Mouse (Mus musculus) erythroid progenitor cell, adult 5-6 weeks (primary cell): ENCODE data around the gene Scarb1. TPM values are rescaled to one million over a fixed set of nuclear protein-coding genes. Genes with fewer than 3 reads are reported as not detected.

Experiments used
- ATAC-seq: replicated peaks from 2 replicates; pipeline ENCODE4 v1.8.0; 2016; ENCODE audit warnings: moderate number of reproducible peaks, mild to moderate bottlenecking, moderate TSS enrichment, inconsistent platforms; ENCODE audit not compliant: poor library complexity, low FRiP score, severe bottlenecking
- total RNA-seq, 2 experiments: library from RNA; stranded (forward) in 1 of 2; stranded (reverse) in 1 of 2; fragments of 150-400 nt in 1 of 2; fragments of 186-747, 209-891 nt in 1 of 2; gene quantifications; 2 replicates each; pipeline versions ENCODE4 v1.2.3 to v1.2.4; 2015 to 2017; ENCODE audit warnings: low replicate concordance in 2 of 2

Scarb1 gene
- total RNA-seq, 2 experiments from 2014 or later, result 39.0 to 44.2 TPM

DNA sequence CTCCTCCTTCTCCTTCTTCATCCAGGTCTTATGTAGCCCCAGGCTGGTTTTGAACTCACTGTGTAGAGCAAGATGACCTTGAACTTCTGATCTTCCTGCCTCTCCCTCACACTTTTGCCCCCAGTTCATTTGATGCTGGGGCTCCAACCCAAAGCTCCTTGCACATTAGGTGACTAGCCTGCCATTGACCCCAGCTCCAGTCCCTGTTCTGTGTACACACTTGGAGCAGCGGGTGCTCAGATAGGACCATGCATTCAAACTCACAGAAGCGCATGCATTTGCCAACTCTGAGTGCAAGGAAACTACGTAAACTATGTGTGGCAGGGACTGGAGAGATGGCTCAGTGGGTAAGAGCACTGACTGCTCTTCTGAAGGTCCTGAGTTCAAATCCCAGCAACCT, 66.1 kb downstream of the Scarb1 start:
- ATAC-seq, result no peak

DNA sequence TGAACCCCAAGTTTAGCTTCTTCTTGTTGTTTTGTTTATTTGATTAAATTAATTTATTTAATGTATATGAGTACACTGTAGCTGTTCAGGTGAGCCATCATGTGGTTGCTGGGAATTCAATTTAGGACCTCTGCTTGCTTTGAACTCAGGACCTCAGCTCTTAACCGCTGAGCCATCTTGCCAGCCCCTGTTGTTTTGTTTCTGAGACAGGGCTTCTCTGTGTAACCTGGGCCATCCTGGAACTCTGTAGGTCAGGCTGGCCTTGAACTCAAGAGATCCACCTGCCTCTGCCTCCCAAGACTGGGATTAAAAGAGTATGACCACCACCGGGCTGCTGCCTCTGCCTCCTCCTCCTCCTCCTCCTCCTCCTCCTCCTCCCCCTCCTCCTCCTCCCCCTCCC, 66.7 kb downstream of the Scarb1 start:
- ATAC-seq, result no peak

DNA sequence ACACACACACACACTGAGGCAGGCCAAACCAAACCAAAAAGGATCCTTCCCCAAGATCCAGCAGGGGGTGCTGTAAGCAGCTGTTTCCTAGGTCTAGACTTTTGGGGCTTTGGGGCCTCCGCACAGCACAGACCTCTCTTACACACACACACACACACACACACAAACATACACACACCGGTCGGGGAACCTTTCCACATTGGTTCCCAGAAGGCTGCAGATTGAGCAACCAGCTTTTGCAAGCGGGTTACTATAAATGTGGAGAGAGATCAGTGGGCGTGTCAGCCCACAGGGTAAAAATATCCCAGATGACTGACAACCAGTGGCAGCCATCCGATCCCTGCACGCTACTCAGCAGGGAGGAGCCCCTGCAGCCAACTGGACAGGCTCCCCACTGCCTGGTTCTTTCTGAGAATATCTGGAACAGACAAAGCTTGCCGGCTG, 67.2 kb downstream of the Scarb1 start:
- no peak for ATAC-seq

DNA sequence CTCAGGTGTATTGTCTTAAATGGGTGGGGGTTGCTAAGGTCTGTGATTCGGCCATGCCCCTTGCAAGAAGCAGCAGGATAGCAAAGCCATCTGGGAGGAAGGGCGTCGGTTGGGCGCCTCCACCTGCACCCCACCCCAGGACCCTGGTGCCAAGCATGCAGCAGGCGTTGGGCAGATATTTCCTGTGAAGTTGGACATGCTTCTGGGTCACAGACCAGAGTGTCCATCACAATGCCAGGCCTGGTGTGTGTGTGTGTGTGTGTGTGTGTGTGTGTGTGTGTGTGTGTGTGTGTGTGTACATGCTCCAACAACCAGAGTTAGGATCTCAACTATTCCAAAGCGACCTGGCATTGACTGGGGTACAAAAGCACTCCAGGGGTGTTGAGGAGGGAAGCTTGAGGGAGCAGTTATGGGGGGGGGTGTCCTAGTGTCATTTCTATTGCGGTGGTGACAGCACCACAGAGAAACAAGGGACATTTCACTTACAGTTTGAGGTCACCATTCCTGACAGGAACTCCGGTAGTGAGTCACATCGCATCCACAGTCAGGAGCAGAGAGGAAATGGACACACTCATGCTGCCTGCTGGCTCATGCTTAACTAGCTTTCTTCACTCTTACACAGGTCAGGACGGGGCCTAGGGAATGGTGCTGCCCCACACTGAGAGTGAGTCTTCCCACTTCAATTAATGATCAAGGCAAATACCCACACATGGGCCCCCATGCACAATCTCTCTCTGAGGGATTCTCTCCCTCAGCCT, 68.5 kb downstream of the Scarb1 start:
- ATAC-seq, result no peak

DNA sequence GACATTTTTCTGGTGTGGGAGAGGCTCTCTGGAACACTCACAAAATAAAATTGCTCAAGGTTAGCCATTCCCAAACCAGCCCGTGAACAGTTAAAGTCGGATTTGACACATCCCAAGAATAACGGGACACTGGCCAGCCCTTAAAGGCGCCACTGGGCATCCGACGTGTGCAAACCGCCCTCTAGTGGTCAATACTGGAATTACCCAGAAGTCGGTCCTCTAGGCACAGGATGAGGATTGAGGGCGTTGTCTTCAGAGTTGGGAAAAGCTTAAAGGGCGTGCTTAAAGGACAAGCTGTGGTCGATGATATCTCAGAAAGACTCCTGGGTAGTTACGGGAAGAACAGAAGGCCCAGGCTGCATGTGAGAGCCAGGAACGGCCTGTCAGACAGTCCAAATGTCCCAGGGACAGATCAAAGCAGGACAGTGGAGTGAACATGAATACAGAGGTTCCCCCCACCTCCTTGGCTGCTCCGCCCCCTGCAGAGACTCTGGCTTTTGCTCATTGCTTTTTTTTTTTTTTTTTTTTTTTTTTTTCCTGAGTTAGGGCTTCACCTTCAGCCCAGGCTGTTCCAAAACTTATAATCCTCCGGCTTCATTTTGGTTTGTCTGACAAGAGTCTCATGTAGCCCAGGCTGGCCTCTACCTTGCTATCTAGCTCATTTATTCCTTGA, 69.2 kb downstream of the Scarb1 start:
- ATAC-seq, result peak; percentile 67; the same call in 1 of the 2 replicates

DNA sequence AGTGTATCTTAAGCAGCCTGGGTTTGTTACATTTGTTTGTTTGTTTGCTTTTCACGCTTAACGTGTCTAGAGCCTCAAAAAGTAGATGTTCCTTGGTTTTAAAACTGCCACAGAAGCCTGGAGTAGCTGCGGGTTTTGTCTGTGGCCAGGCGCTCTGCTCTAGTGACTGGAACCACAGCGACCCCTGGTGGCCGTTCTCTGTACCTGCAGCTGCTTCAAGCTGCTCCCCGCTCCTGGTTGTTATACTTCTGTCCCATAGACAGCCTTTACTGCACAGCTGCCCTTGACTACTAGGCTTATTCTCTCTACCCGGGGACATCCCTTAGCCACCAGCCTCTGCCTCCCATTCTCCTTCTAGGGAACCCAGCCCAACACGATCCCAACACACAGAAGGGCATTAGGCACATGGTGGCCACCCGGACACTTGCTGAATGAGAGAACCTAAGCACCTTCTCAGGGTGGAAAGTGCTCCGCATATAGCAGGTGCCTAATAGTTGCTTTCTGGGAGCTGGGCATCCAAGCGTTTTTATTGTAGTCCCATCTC, 70.2 kb downstream of the Scarb1 start:
- ATAC-seq, result peak; percentile 64

DNA sequence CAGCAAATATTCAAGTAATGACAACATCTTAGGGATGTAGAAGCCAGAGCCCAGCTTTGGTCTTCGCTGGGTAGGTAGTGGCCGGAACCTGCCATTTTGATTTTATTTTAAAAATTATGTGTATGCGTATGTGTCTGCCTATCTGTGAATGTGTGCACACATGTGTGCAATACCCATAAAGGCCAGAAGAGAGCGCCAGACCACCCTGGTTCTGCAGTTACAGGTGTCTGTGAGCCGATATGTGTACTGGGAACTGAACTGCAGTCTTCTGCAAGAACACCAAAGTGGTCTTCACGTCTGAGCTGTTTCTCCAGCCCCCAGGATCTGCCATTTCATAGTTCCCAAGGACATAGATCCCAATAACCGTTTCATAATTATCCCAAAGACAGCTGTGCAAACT, 71.1 kb downstream of the Scarb1 start:
- no peak for ATAC-seq

DNA sequence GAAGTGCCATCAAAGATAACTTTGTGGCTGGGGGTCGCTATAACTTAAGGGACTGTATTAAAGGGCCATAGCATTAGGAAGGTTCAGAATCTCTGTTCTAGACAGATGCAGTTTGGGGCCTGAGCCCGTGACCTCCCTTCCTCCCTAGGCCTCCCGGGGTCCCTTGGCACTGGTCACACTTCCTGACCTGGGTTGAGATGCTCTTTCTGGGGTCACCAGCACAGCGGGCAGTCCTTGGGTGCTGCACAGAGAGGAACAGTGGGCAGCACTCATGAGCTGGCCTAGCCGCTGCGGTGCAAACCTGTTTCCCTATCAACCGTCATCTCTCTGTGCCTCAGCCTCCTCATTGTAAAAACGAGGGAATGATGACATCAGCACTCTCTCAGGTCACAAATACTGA, 71.5 kb downstream of the Scarb1 start:
- no peak for ATAC-seq

DNA sequence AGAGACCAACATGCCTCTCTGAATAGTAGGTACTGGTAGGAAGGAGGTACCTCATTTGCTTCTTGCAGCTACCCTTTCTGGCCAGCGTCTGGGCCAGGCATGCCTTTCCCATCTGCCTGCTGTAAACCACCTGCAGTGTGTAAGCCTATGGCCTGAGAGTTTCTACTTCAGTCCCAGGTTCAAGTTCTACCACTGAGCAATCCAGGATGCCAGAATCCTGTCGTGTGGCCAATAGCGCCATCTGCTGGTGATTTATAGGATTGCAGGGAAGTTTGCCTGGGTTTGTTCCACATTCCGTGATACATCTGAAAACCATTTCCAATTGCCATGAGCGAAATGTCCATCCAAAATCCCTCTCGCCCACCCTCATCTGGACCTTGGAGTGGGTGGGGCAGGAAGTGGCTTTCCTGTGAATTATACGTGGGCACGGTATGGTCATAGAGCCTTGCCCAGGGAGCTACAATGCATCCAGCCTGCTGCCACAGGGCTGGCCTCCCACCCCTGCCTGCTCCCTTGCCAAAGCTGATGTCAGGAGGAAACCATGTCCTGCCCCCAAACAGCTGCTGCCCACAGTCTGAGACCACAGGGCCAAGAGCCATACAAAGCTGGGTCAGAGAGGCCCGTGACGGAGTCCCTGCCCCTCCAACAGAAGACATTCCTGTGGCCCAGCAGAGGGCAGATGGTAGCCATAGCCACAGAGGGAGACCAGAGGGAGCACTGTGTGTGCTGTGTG, 72.7 kb downstream of the Scarb1 start:
- ATAC-seq, result no peak; the same call in 1 of the 2 replicates

DNA sequence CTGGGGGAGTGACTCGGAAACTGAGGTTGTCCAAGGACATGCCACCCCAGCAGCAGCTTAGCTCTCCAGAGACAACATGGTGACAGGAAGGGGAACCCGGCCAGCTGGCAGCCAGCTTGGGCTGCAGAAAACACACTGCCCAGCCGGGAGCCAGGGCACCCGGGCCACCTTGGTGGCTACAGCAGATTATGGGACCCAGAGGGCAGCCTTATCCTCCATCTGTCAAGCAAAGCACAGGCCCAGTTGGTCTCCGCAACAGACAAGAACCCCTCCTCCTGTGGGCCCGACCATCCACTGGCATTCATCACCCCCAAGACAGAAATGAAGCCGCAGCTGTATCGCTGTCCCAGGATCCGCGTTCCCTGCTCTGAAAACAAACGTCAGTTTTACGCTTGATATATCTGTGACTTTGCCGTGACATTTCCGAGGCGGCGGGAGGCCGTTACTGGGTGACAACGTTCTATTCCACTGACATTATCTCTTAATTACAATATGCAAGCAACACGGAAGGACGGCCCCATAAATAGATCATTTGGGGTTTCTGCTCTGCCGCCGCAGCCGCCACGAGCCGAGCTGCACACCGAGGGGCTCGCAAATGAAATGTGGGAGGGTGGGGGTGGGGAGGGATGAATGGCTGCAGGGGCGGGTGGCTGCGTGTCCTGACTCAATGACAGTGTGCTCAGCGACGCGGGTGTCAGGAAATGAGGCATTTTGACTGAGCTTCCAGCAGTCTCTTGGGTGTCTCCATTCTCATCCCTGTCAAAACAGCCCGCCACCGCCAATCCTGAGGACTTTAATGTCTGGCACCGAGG, 73.5 kb downstream of the Scarb1 start:
- no peak for ATAC-seq

DNA sequence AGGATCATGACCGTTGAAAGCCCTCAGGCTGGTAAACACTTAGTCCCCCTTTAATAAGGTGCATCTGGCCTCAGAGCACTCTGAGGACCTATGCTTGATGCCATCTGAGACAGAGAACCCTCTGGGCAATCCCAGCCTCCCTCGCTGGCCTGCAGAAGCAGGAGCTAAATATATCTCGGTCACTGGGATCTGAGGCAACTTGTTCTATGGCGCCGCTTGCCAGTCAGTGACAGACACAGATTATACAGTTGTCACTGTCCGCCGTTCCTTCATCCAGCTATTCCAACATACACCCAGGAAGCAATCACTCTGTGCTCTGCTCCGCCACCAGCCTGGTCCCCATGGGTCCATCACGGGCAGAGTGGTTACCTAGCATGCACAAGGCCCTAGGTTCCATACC, 74.8 kb downstream of the Scarb1 start:
- no peak for ATAC-seq

DNA sequence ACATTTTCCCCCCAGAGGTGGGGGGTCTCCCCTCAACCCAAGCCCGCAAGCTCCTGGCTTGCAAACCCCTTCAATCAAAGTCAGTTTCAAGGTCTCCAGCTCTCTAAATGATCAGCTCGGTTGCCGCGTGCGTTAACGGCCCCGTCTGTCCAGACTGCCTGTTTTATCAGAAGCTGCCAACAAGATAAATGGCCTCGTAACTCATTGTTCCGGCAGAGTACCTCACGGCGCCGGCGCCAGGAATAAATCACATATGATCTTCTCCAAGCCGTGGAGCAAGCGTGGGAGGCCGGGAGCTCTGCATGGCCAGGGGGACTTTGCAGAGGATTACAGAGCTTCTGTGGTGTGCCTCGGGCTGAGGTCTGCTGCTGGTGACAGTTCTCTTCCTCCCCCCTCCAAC, 76.2 kb downstream of the Scarb1 start:
- ATAC-seq, result no peak

DNA sequence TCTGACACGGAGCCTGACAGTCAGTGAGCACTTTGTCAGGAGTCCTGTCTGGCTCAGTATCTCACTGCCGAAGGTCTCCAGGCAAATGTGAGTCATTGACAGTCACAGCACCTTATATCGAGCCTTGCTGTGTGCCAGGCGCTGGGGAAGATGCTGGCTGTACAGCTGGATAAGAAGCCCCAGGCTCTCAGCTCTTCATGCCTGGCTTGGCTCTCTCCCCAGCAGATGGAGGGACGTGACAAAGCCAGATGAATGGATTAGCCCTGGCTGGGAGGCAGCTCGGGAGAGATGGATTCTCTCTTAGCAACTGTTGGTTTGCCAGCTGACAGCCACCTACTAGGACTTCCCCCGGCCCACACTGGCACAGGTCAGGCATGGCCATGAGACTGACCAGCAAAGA, 78.3 kb downstream of the Scarb1 start:
- ATAC-seq, result no peak

DNA sequence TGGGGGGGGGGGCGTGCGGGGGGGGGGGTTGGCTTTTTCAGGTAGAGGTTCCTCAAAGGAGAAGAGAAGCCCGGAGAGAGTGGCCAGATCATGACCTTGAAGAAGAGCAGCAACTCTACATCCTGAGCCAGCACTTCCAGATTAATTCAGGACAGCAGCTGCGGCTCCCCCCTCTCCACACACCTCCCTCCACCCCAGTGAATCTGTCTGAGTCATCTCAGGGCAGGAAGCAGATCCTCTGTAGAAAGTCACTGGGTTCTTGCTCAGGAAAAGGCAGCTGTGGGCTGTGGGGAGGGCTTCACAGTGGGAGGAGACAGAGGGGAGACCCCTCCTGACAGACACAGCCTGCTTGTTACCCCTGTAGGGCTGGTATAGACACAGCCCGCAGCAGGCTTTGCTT, 87.0 kb downstream of the Scarb1 start:
- no peak for ATAC-seq

DNA sequence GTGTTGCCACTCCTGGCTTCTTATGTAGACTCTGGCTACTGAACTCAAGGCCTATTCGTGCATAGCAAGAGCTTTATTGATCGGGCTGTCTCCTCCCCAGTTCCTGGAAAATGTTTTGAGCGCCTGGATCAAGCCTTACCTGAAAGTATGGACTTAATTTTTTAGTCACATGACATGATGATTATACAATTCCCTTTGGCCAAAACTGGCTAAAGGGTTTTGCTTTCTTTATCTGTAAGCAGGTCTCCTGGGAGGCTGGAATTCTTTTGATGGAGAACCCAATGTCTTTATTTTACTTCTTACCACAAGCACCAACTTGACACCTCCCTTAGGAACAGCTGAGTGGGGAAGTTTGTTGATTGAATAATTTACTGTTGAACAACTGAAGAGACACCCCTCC, 87.4 kb downstream of the Scarb1 start:
- no peak for ATAC-seq

DNA sequence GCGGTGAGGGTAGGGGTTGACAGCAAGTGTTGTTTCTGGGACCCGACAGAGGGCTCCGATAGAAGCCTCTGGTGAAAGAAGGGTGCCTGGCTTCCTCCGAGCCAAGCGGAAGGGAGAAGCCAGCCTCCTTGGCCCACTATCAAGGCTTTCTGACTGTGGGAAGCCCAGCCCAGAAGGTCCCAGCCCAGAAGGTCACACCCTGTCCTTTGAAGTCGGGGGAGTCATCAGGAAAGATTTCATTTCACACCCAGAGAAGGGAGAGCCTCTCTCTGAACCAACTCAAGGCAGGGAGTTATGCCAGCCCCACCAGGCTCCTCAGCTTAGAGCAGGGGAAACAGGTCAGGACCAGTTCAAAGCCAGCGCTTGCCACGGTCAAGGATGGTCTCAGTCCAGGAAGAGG, 88.2 kb downstream of the Scarb1 start:
- ATAC-seq, result no peak

DNA sequence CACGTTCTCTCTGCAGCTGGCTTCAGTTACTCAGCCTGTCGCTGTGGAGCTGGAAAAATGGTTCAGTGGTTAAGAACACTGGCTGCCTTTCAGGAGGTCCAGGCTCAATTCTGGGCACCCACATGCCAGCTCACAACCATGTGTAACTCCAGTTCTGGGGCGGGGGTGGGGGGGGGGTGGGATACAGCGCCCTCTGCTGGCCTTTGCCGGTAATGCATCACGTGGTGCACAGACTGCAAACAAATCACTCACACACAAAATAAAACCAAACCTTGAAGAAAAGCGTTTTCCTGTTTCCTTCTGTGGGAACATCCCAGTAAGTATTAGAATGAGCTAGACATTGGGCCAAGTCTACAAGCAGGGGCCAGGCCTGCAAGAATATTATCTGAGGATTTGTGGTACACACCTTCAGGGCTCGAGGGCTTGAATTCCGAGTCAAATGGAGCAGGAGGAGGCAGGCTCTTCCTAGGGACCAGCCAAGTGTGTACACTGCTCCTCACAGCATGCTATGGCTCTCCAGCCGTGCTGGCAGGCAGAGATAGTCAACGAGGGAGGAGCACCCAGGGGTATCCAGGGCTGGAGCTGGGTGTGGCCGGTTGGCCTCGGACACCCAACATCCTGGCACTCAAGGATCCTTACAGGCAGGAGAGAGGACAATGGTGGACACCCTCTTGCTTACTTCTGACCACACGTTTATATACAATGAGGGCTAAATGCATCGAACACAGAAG, 88.8 kb downstream of the Scarb1 start:
- ATAC-seq, result no peak

DNA sequence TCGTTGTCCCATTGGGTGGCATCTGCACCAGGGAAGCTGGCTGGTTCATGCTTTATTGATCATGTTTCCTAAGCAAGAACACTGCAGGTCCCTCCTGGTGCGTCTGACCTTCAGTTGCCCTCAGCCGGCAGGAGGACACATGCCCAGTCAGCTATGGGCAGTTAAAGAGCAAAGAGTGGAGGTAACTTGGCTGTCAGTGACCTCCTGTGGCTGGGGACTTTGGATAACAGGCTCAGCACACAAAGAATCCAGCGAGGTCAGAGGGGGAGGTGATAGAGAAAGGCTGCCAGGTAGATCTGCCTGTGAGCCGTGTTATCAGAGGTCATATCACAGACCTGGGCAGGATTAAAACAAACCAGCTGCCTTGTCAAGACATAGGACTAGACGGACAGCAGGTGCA, 91.7 kb downstream of the Scarb1 start:
- no peak for ATAC-seq

DNA sequence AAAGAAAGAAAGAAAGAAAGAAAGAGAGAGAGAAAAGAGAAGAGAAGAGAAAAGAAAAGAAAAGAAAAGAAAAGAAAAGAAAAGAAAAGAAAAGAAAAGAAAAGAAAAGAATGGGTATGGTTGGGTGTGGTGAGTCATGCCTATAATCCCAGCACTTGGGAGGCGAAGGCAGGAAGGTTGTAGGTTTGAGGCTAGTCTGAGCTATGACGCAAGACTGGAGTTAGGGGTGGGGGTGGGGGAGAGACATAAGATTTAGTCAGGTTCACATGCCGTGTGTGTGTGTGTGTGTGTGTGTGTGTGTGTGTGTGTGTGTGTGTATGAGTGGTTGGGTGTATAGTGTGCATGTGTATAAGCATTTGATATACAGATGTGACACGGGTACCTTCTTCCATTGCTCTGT, 94.2 kb downstream of the Scarb1 start:
- ATAC-seq, result no peak
